Mouse (Mus musculus) forebrain, embryonic 13.5 days (tissue): Measurements from ENCODE around the gene Wdsub1. TPM values are rescaled to one million over a fixed set of nuclear protein-coding genes. Genes with fewer than 3 reads are reported as not detected.
A peak's percentile ranks its signal among the peaks of the same experiment; 100 is the strongest.

Source experiments
- ATAC-seq: fragments of 200-750 bp; cut with Nextera tagmentation; 2 replicates; pipeline ENCODE4 v1.8.0; 2017
- H3K27ac ChIP-seq: fragments of 300-500 bp; sonication (generic); 2 replicates; pipeline ENCODE4 v1.5.1; 2015; ENCODE audit warnings: inconsistent platforms, mild to moderate bottlenecking, moderate library complexity
- H3K27me3 ChIP-seq: fragments of 300-500 bp; sonication (generic); 2 replicates; pipeline ENCODE4 v1.6.1; 2015; ENCODE audit warnings: mild to moderate bottlenecking, inconsistent platforms
- H3K36me3 ChIP-seq: fragments of 300-500 bp; sonication (generic); 2 replicates; pipeline ENCODE4 v1.6.1; 2015; ENCODE audit warnings: mild to moderate bottlenecking, inconsistent platforms; ENCODE audit not compliant: poor library complexity, severe bottlenecking
- H3K4me1 ChIP-seq: fragments of 300-500 bp; sonication (generic); 2 replicates; pipeline ENCODE4 v1.6.1; 2015; ENCODE audit warnings: inconsistent platforms
- H3K4me2 ChIP-seq: fragments of 300-500 bp; sonication (generic); 2 replicates; pipeline ENCODE4 v1.6.1; 2015; ENCODE audit warnings: inconsistent platforms, mild to moderate bottlenecking, moderate library complexity
- H3K4me3 ChIP-seq: fragments of 300-500 bp; sonication (generic); 2 replicates; pipeline ENCODE4 v1.5.1; 2015; ENCODE audit warnings: mild to moderate bottlenecking, inconsistent platforms
- H3K9ac ChIP-seq: fragments of 300-500 bp; sonication (generic); 2 replicates; pipeline ENCODE4 v1.6.1; 2015; ENCODE audit warnings: mild to moderate bottlenecking, inconsistent platforms
- H3K9me3 ChIP-seq: fragments of 300-500 bp; sonication (generic); replicated peaks from 2 replicates; pipeline ENCODE4 v1.6.1; 2016; ENCODE audit warnings: inconsistent platforms
- WGBS: fragments of 180-500 bp; shearing (Covaris S2); methylation state at CpG from one replicate; pipeline ENCODE4 v1.1.7; 2015; 5-methylcytosine and 5-hydroxymethylcytosine counted together
- polyA plus RNA-seq: library from polyadenylated mRNA; unstranded; fragments of >200 nt; fragmentation: Nextera tagmentation; extraction: Ambion mirVana; gene quantifications from 2 replicates; pipeline ENCODE4 v1.2.1, GENCODE M21; 2015

Gene Wdsub1
- polyA plus RNA-seq, 1 experiment from 2014 or later: 12.3 TPM

- no peak overlapping the region for H3K4me2 ChIP-seq
- no peak overlapping the region for H3K4me3 ChIP-seq
- ATAC-seq: no peak
- 94% methylated on average over 2 of the region's 2 CpGs for WGBS
- peaks cover 6% of the 10 kb centered on the region; the same call in 1 of the 2 replicates for H3K36me3 ChIP-seq
- no peaks in the 10 kb centered on the region for H3K9me3 ChIP-seq
- no peak overlapping the region for H3K9ac ChIP-seq
- no peaks in the 10 kb centered on the region for H3K27me3 ChIP-seq
- H3K4me1 ChIP-seq: peaks cover 3% of the 10 kb centered on the region; the same call in 1 of the 2 replicates
- H3K27ac ChIP-seq: no peak overlapping the region
These were observed 61.3 kb downstream of the Wdsub1 start for GRCm38 (mm10) chr2:59821044-59821443.

GRCm38 (mm10) chr2:59820088-59820487, 62.3 kb downstream of the Wdsub1 start:
- no peak for ATAC-seq

GRCm38 (mm10) chr2:59819415-59819814, 63.0 kb downstream of the Wdsub1 start:
- Histone ChIP-seq H3K4me3 (no peak overlapping the region), H3K9ac (no peak overlapping the region), H3K4me2 (no peak overlapping the region), H3K4me1 (peaks cover 3% of the 10 kb centered on the region; the same call in 1 of the 2 replicates), H3K9me3 (no peaks in the 10 kb centered on the region), H3K27ac (no peak overlapping the region), H3K27me3 (no peaks in the 10 kb centered on the region), H3K36me3 (peaks cover 8% of the 10 kb centered on the region; the same call in 1 of the 2 replicates)
- WGBS: 81% methylated on average over 6 of the region's 6 CpGs
- 0 out of 2 replicates have a peak, but pooled peaks have one; percentile 43 for ATAC-seq

More at GRCm38 (mm10) chr2:59820088-59820487, 62.3 kb downstream of the Wdsub1 start:
- no peak overlapping the region for H3K4me3 ChIP-seq
- no peak overlapping the region for H3K4me2 ChIP-seq
- H3K9me3 ChIP-seq: no peaks in the 10 kb centered on the region
- H3K9ac ChIP-seq: no peak overlapping the region
- peaks cover 3% of the 10 kb centered on the region; the same call in 1 of the 2 replicates for H3K4me1 ChIP-seq
- H3K27ac ChIP-seq: no peak overlapping the region
- peaks cover 8% of the 10 kb centered on the region; the same call in 1 of the 2 replicates for H3K36me3 ChIP-seq
- H3K27me3 ChIP-seq: no peaks in the 10 kb centered on the region
- 61% methylated on average over 15 of the region's 15 CpGs for WGBS

GRCm38 (mm10) chr2:59818663-59819062, 63.7 kb downstream of the Wdsub1 start:
- 0 out of 2 replicates have a peak, but pooled peaks have one; percentile 34 for ATAC-seq
- WGBS: 96% methylated on average over 15 of the region's 15 CpGs
- Histone ChIP-seq H3K9ac (no peak overlapping the region), H3K27ac (no peak overlapping the region), H3K36me3 (peaks cover 8% of the 10 kb centered on the region; the same call in 1 of the 2 replicates), H3K4me3 (no peak overlapping the region), H3K4me2 (no peak overlapping the region), H3K27me3 (no peaks in the 10 kb centered on the region), H3K9me3 (no peaks in the 10 kb centered on the region), H3K4me1 (peaks cover 3% of the 10 kb centered on the region; the same call in 1 of the 2 replicates)

- WGBS: 92% methylated on average over 8 of the region's 8 CpGs
- H3K4me3 ChIP-seq: no peak overlapping the region
- no peak for ATAC-seq
These were observed 67.4 kb downstream of the Wdsub1 start for GRCm38 (mm10) chr2:59814997-59815396.

GRCm38 (mm10) chr2:59813457-59813856, 68.9 kb downstream of the Wdsub1 start:
- H3K9me3 ChIP-seq: no peaks in the 10 kb centered on the region
- no peak for ATAC-seq
- 80% methylated on average over 13 of the region's 13 CpGs for WGBS
- H3K27me3 ChIP-seq: no peaks in the 10 kb centered on the region
- H3K4me2 ChIP-seq: no peak overlapping the region
- no peak overlapping the region for H3K27ac ChIP-seq
- H3K36me3 ChIP-seq: peaks cover 6% of the 10 kb centered on the region; the same call in 1 of the 2 replicates
- H3K4me3 ChIP-seq: no peak overlapping the region
- 0 out of 2 replicates have a peak overlapping the region, but pooled peaks have one; percentile 8 for H3K9ac ChIP-seq
- H3K4me1 ChIP-seq: peaks cover 14% of the 10 kb centered on the region

More at GRCm38 (mm10) chr2:59814997-59815396, 67.4 kb downstream of the Wdsub1 start:
- Histone ChIP-seq H3K27me3 (no peaks in the 10 kb centered on the region), H3K9ac (no peak overlapping the region), H3K4me1 (peaks cover 14% of the 10 kb centered on the region), H3K27ac (no peak overlapping the region), H3K9me3 (no peaks in the 10 kb centered on the region), H3K4me2 (no peak overlapping the region), H3K36me3 (peaks cover 8% of the 10 kb centered on the region; the same call in 1 of the 2 replicates)

- no peak for ATAC-seq
- H3K9me3 ChIP-seq: no peaks in the 10 kb centered on the region
- no peak overlapping the region for H3K9ac ChIP-seq
- no peak overlapping the region for H3K27ac ChIP-seq
- H3K4me3 ChIP-seq: no peak overlapping the region
- no peak overlapping the region for H3K4me2 ChIP-seq
- peaks cover 13% of the 10 kb centered on the region; the same call in 1 of the 2 replicates for H3K36me3 ChIP-seq
- WGBS: 100% methylated on average over 1 of the region's 1 CpGs
- H3K4me1 ChIP-seq: peaks cover 14% of the 10 kb centered on the region
- no peaks in the 10 kb centered on the region for H3K27me3 ChIP-seq
These were observed 69.8 kb downstream of the Wdsub1 start for GRCm38 (mm10) chr2:59812641-59813040.

GRCm38 (mm10) chr2:59811247-59811646, 71.1 kb downstream of the Wdsub1 start:
- peaks cover 14% of the 10 kb centered on the region for H3K4me1 ChIP-seq
- H3K9ac ChIP-seq: no peak overlapping the region
- WGBS: 83% methylated on average over 1 of the region's 1 CpGs
- no peaks in the 10 kb centered on the region for H3K9me3 ChIP-seq
- no peak overlapping the region for H3K27ac ChIP-seq
- H3K36me3 ChIP-seq: peaks cover 21% of the 10 kb centered on the region; the same call in 1 of the 2 replicates
- H3K4me3 ChIP-seq: no peak overlapping the region
- H3K27me3 ChIP-seq: no peaks in the 10 kb centered on the region
- H3K4me2 ChIP-seq: no peak overlapping the region
- ATAC-seq: no peak

GRCm38 (mm10) chr2:59810039-59810438, 72.4 kb downstream of the Wdsub1 start:
- ATAC-seq: no peak; the same call in 1 of the 2 replicates
- 74% methylated on average over 7 of the region's 7 CpGs for WGBS
- Histone ChIP-seq H3K4me2 (no peak overlapping the region), H3K9ac (no peak overlapping the region), H3K27ac (no peak overlapping the region), H3K27me3 (no peaks in the 10 kb centered on the region), H3K4me1 (peaks cover 19% of the 10 kb centered on the region), H3K36me3 (peaks cover 19% of the 10 kb centered on the region; the same call in 1 of the 2 replicates), H3K9me3 (no peaks in the 10 kb centered on the region), H3K4me3 (no peak overlapping the region)

GRCm38 (mm10) chr2:59808608-59809007, 73.8 kb downstream of the Wdsub1 start:
- 89% methylated on average over 4 of the region's 4 CpGs for WGBS
- H3K4me2 ChIP-seq: no peak overlapping the region
- H3K4me3 ChIP-seq: no peak overlapping the region
- no peak overlapping the region for H3K27ac ChIP-seq
- H3K27me3 ChIP-seq: no peaks in the 10 kb centered on the region
- peaks cover 19% of the 10 kb centered on the region for H3K4me1 ChIP-seq
- H3K9ac ChIP-seq: no peak overlapping the region
- H3K36me3 ChIP-seq: peaks cover 19% of the 10 kb centered on the region; the same call in 1 of the 2 replicates
- no peaks in the 10 kb centered on the region for H3K9me3 ChIP-seq
- ATAC-seq: no peak

- 37% methylated on average over 6 of the region's 6 CpGs for WGBS
- Histone ChIP-seq H3K4me3 (no peak overlapping the region), H3K27ac (no peak overlapping the region), H3K9me3 (no peaks in the 10 kb centered on the region), H3K36me3 (peaks cover 25% of the 10 kb centered on the region; the same call in 1 of the 2 replicates), H3K9ac (no peak overlapping the region), H3K27me3 (no peaks in the 10 kb centered on the region), H3K4me1 (peaks cover 15% of the 10 kb centered on the region; the same call in 1 of the 2 replicates), H3K4me2 (no peak overlapping the region)
- no peak for ATAC-seq
These were observed 76.4 kb downstream of the Wdsub1 start for GRCm38 (mm10) chr2:59806038-59806437.

GRCm38 (mm10) chr2:59805595-59805994, 76.8 kb downstream of the Wdsub1 start:
- no peak overlapping the region for H3K4me3 ChIP-seq
- WGBS: 29% methylated on average over 2 of the region's 2 CpGs

More at GRCm38 (mm10) chr2:59805595-59805994, 76.8 kb downstream of the Wdsub1 start:
- Histone ChIP-seq H3K27ac (no peak overlapping the region), H3K9me3 (no peaks in the 10 kb centered on the region), H3K4me2 (no peak overlapping the region), H3K4me1 (peaks cover 12% of the 10 kb centered on the region; the same call in 1 of the 2 replicates), H3K36me3 (peaks cover 28% of the 10 kb centered on the region; the same call in 1 of the 2 replicates), H3K9ac (no peak overlapping the region), H3K27me3 (no peaks in the 10 kb centered on the region)
- ATAC-seq: no peak
